Mouse (Mus musculus): ENCODE data around the gene Samd14. TPM values are rescaled to one million over a fixed set of nuclear protein-coding genes. Genes with fewer than 3 reads are reported as not detected.
"Not testable (repeated sequence)": the region's sequence is repeated elsewhere in the genome, so short reads cannot be mapped to it uniquely, and the experiment has no call there.

The Samd14 gene
- polyA plus RNA-seq, 1 experiment: 14.4 TPM

DNA sequence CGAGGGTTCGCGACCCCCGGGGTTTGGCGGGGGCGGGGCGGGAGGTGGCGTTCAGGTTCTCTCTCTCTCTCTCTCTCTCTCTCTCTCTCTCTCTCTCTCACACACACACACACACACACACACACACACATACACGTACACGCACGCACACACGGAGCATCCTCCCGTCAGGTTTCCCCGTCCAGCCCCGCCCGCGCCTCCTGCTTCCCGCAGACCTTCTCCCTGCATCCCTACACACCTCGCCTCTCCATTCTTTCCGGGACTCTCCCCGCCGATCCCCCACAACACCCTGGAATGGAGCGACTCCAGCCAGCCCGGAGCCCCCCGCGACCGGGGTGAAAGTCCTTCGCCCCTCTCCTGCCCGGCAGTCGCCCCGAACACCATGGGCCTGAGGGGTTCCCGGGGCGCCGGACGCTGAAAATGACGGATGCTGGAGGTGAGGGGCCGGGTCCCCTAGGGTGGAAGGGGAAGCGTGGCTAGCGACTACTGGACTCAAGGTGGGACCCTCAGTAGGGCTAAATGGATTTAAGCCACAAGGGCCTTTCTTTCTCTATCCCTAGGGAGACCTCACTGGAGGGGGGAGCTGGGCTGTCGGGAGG lies 561 bp downstream of the Samd14 start:
- H3K4me2 ChIP-seq (ENCODE audit: low read depth): peak overlapping the region; percentile 97
- no peaks in the 10 kb centered on the region for H3K36me3 ChIP-seq (ENCODE audit: control insufficient read depth, insufficient read depth)
- no peaks in the 10 kb centered on the region for H3K27me3 ChIP-seq (ENCODE audit: control insufficient read depth, insufficient read depth, insufficient read length)
- TF ChIP-seq USF1 (IDR thresholded peaks at IDR 0.05; ENCODE audit: low read depth): no peak
- no peak for TF ChIP-seq MYOG (IDR thresholded peaks at IDR 0.05; ENCODE audit: control insufficient read depth in 1 of 3, insufficient read depth in 1 of 3, insufficient read length in 2 of 3, low read depth in 2 of 3)
- peak; percentile 2 for TF ChIP-seq POLR2A (IDR thresholded peaks at IDR 0.05; ENCODE audit: insufficient read length, low read depth)
- TF ChIP-seq MYOD1 (IDR thresholded peaks at IDR 0.05; ENCODE audit: control insufficient read depth in 1 of 3, insufficient read length in 2 of 3, low read depth in 2 of 3): peak in 1 of 3 experiments; percentile 2
- TF ChIP-seq REST (IDR thresholded peaks at IDR 0.05; ENCODE audit: insufficient read depth, insufficient read length): no peak
- H3K4me3 ChIP-seq: peak overlapping the region; percentile 58
- H3ac ChIP-seq (ENCODE audit: control insufficient read depth, insufficient read length): peak overlapping the region; percentile 40
- no peaks in the 10 kb centered on the region for H3K79me2 ChIP-seq (ENCODE audit: control insufficient read depth, insufficient read depth)

DNA sequence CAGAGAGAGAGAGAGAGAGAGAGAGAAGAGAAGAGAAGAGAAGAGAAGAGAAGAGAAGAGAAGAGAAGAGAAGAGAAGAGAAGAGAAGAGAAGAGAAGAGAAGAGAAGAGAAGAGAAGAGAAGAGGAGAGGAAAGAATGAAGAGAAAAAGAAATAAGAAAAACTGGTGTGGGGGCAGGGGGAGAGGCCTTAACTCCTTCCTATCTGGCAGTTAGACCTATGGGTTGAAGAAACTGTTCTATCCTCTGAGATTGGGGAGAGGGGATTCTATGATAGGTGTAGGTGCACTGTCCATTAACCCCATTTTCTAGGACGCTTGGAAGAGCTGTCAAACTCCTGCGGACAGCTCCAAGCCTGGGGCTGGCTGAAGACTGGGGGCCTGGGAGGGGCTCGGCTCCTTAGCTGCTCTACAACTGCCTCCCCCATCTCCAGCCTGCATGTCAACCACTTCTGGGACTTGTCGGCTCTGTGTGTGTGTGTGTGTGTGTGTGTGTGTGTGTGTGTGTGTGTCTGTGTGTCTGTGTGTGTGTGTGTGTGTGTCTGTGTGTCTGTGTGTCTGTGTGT lies 1.2 kb downstream of the Samd14 start:
- H3K4me2 ChIP-seq (ENCODE audit: low read depth): peak overlapping the region; percentile 97
- peak overlapping the region; percentile 40 for H3ac ChIP-seq (ENCODE audit: control insufficient read depth, insufficient read length)
- H3K27me3 ChIP-seq (ENCODE audit: control insufficient read depth, insufficient read depth, insufficient read length); H3K79me2 ChIP-seq (ENCODE audit: control insufficient read depth, insufficient read depth); H3K36me3 ChIP-seq (ENCODE audit: control insufficient read depth, insufficient read depth): not testable (repeated sequence)
- H3K4me3 ChIP-seq: peak overlapping the region; percentile 58

DNA sequence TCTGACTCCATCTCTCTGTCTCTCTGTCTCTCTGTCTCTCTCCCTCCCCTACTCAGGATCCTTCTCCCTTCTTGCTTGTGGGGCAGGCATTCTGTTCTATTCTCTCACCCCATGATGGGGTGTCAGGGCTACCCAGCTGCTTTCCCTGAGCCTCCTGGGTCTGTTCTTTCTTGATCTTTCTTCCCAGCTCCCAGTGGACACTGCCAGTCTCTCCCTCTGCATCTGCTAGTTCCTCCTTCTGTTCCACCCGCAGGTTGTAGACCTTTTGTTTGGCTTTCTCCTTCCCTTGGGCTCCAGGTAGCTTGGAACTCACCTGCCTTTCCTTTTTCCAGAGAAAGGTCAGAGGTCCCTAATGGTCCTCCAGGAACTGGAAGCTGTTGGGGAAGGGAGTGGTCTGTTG lies 1.7 kb downstream of the Samd14 start:
- peak overlapping the region; percentile 58 for H3K4me3 ChIP-seq

DNA sequence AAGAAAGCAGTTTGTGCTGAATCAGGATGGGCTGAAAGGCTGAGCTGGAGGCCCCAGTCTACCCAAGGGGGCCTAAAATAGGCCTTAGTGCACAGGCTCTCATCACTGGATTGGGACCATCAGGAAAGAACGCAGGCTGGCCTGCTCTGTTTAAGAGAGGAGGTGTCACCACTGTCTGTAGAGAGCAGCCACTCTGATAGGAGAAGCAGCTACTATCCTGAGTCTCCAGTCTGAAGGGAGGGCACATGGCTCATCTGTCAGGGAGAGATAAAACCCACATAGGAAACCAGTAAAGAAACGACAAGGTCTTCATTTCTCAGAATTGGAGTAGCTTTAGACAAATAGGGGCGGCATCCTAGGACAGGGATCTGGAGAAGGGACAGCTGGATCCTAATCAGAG lies 2.4 kb downstream of the Samd14 start:
- H3K79me2 ChIP-seq (ENCODE audit: control insufficient read depth, insufficient read depth): no peaks in the 10 kb centered on the region

More for the DNA sequence above, 1.7 kb downstream of the Samd14 start:
- no peak for TF ChIP-seq MYOD1 (IDR thresholded peaks at IDR 0.05; ENCODE audit: control insufficient read depth in 1 of 3, insufficient read length in 2 of 3, low read depth in 2 of 3)
- no peak for TF ChIP-seq POLR2AphosphoS2 (IDR thresholded peaks at IDR 0.05; ENCODE audit: insufficient read length, low read depth)
- TF ChIP-seq TCF12 (IDR thresholded peaks at IDR 0.05; ENCODE audit: insufficient read depth, poor library complexity, severe bottlenecking): no peak
- no peaks in the 10 kb centered on the region for H3K36me3 ChIP-seq (ENCODE audit: control insufficient read depth, insufficient read depth)
- no peak overlapping the region for H3ac ChIP-seq (ENCODE audit: control insufficient read depth, insufficient read length)
- no peaks in the 10 kb centered on the region for H3K27me3 ChIP-seq (ENCODE audit: control insufficient read depth, insufficient read depth, insufficient read length)
- peak overlapping the region; percentile 97 for H3K4me2 ChIP-seq (ENCODE audit: low read depth)
- no peaks in the 10 kb centered on the region for H3K79me2 ChIP-seq (ENCODE audit: control insufficient read depth, insufficient read depth)

DNA sequence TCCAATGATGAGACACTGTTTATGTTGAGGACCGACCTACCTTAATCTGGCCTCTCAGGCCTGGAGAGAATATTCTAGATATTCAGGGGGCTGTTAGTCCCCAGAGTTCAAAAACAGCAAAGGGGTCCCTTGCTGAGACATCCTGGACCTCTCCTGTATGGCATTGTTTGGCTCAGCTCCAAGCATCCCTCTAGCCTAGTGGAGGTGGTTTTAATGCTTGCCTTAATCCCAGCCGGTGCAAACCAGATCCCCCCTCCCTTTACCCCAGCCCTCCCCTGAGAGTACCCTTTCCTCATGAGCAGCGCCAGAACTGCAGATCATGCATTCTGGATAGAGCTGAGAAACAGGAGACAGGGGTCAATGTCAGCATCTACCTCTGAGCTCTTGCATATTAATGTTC lies 2.8 kb downstream of the Samd14 start:
- Histone ChIP-seq H3K79me2 (ENCODE audit: control insufficient read depth, insufficient read depth) (no peaks in the 10 kb centered on the region), H3K4me3 (no peak overlapping the region), H3K36me3 (ENCODE audit: control insufficient read depth, insufficient read depth) (no peaks in the 10 kb centered on the region), H3K27me3 (ENCODE audit: control insufficient read depth, insufficient read depth, insufficient read length) (no peaks in the 10 kb centered on the region), H3ac (ENCODE audit: control insufficient read depth, insufficient read length) (no peak overlapping the region), H3K4me2 (ENCODE audit: low read depth) (no peak overlapping the region)
- TF ChIP-seq USF1 (IDR thresholded peaks at IDR 0.05; ENCODE audit: low read depth): no peak

More for the DNA sequence above, 2.4 kb downstream of the Samd14 start:
- H3K4me3 ChIP-seq: no peak overlapping the region
- peak overlapping the region; percentile 97 for H3K4me2 ChIP-seq (ENCODE audit: low read depth)
- no peaks in the 10 kb centered on the region for H3K36me3 ChIP-seq (ENCODE audit: control insufficient read depth, insufficient read depth)
- TF ChIP-seq POLR2A (IDR thresholded peaks at IDR 0.05; ENCODE audit: insufficient read length, low read depth): no peak
- no peak for TF ChIP-seq CEBPB (IDR thresholded peaks at IDR 0.05; ENCODE audit: insufficient read depth, poor library complexity, severe bottlenecking)
- TF ChIP-seq TCF3 (IDR thresholded peaks at IDR 0.05; ENCODE audit: insufficient read length, low read depth): no peak
- TF ChIP-seq MAX (IDR thresholded peaks at IDR 0.05; ENCODE audit: low read depth): no peak
- TF ChIP-seq POLR2AphosphoS2 (IDR thresholded peaks at IDR 0.05; ENCODE audit: insufficient read length, low read depth): no peak
- TF ChIP-seq TCF12 (IDR thresholded peaks at IDR 0.05; ENCODE audit: insufficient read depth, poor library complexity, severe bottlenecking): no peak
- no peak for TF ChIP-seq USF1 (IDR thresholded peaks at IDR 0.05; ENCODE audit: low read depth)
- TF ChIP-seq MYOD1 (IDR thresholded peaks at IDR 0.05; ENCODE audit: control insufficient read depth in 1 of 3, insufficient read length in 2 of 3, low read depth in 2 of 3): no peak
- no peak for TF ChIP-seq MYOG (IDR thresholded peaks at IDR 0.05; ENCODE audit: control insufficient read depth in 1 of 3, insufficient read depth in 1 of 3, insufficient read length in 2 of 3, low read depth in 2 of 3)
- no peak for TF ChIP-seq REST (IDR thresholded peaks at IDR 0.05; ENCODE audit: insufficient read depth, insufficient read length)
- no peak for TF ChIP-seq E2F4 (IDR thresholded peaks at IDR 0.05; ENCODE audit: insufficient read depth)
- no peak overlapping the region for H3ac ChIP-seq (ENCODE audit: control insufficient read depth, insufficient read length)
- H3K27me3 ChIP-seq (ENCODE audit: control insufficient read depth, insufficient read depth, insufficient read length): no peaks in the 10 kb centered on the region

DNA sequence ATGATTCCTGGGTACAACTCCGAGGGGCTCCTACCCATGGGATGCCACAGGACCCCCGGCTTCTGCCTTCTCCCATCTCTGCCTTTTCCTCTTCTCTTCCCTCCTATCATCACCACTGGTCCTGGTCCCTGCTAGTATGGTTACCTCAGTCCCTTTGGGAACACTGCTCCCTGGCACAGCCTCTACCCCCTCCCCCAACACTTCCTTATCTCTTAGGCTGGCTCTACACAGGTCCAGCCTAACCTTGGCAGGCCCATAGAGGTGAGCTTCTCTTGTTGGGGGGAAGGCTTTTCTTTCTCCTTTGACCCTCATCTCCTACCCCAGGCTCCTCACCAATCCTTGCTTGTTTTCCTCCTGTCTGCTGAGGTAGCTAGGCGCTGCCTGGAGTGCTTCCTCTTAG lies 5.8 kb downstream of the Samd14 start:
- Histone ChIP-seq H3K36me3 (ENCODE audit: control insufficient read depth, insufficient read depth) (no peaks in the 10 kb centered on the region), H3K4me3 (no peak overlapping the region), H3K79me2 (ENCODE audit: control insufficient read depth, insufficient read depth) (no peaks in the 10 kb centered on the region), H3ac (ENCODE audit: control insufficient read depth, insufficient read length) (no peak overlapping the region), H3K4me2 (ENCODE audit: low read depth) (no peak overlapping the region), H3K27me3 (ENCODE audit: control insufficient read depth, insufficient read depth, insufficient read length) (no peaks in the 10 kb centered on the region)
- no peak for TF ChIP-seq TCF12 (IDR thresholded peaks at IDR 0.05; ENCODE audit: insufficient read depth, poor library complexity, severe bottlenecking)
- no peak for TF ChIP-seq POLR2AphosphoS2 (IDR thresholded peaks at IDR 0.05; ENCODE audit: insufficient read length, low read depth)
- no peak for TF ChIP-seq CEBPB (IDR thresholded peaks at IDR 0.05; ENCODE audit: insufficient read depth, poor library complexity, severe bottlenecking)
- no peak for TF ChIP-seq USF1 (IDR thresholded peaks at IDR 0.05; ENCODE audit: low read depth)

All from myocyte (in vitro differentiated cells).